Mouse (Mus musculus) testis, adult 2 months (tissue): Measurements from ENCODE around the gene Xrcc1.
"Not testable (repeated sequence)": the region's sequence is repeated elsewhere in the genome, so short reads cannot be mapped to it uniquely, and the experiment has no call there.

Experiments used
- CTCF ChIP-seq: fragments of 200-500 bp; IDR thresholded peaks from 2 replicates; pipeline ENCODE4 v1.5.1; 2012; ENCODE audit warnings: low read depth, mild to moderate bottlenecking, inconsistent platforms, low read length, moderate library complexity; ENCODE audit not compliant: control insufficient read depth, insufficient read depth, insufficient replicate concordance
- POLR2A ChIP-seq: fragments of 200-500 bp; IDR thresholded peaks from 2 replicates; pipeline ENCODE4 v1.6.1; 2012; ENCODE audit warnings: low read depth, mild to moderate bottlenecking, inconsistent platforms, low read length, moderate library complexity; ENCODE audit not compliant: control insufficient read depth

GRCm38 (mm10) chr7:24516319-24516718, 29.8 kb upstream of the Xrcc1 start:
- not testable (repeated sequence) for TF ChIP-seq POLR2A, CTCF
